Mouse (Mus musculus) MEL-GATA-1-ER (cell line): ENCODE data around the gene Plekhg3.
A peak's percentile ranks its signal among the peaks of the same experiment; 100 is the strongest.

Experiments
- DNase-seq: peaks from one replicate; pipeline ENCODE4 v3.0.0-alpha.2; 2012; ENCODE audit warnings: low read depth; ENCODE audit errors: extremely low read depth

Gene Plekhg3

GRCm38 (mm10) chr12:76527245-76527881 lies 3.3 kb upstream of the Plekhg3 start:
- DNase-seq = peak; percentile 19

GRCm38 (mm10) chr12:76528766-76529165 lies 1.9 kb upstream of the Plekhg3 start:
- no peak for DNase-seq

- peak; percentile 9 for DNase-seq
These were observed 1.6 kb downstream of the Plekhg3 start for GRCm38 (mm10) chr12:76531986-76532925.

GRCm38 (mm10) chr12:76532926-76533376 lies 2.3 kb downstream of the Plekhg3 start:
- peak; percentile 39 for DNase-seq

GRCm38 (mm10) chr12:76533377-76534222 lies 2.9 kb downstream of the Plekhg3 start:
- peak; percentile 13 for DNase-seq

GRCm38 (mm10) chr12:76534233-76534632 lies 3.5 kb downstream of the Plekhg3 start:
- DNase-seq = peak; percentile 39

GRCm38 (mm10) chr12:76534641-76535283 lies 4.1 kb downstream of the Plekhg3 start:
- no peak for DNase-seq

GRCm38 (mm10) chr12:76535471-76535900 lies 4.8 kb downstream of the Plekhg3 start:
- no peak for DNase-seq

- DNase-seq = no peak
These were observed 6.0 kb downstream of the Plekhg3 start for GRCm38 (mm10) chr12:76536591-76537153.

- DNase-seq = peak; percentile 85
These were observed 6.7 kb downstream of the Plekhg3 start for GRCm38 (mm10) chr12:76537434-76537833.

GRCm38 (mm10) chr12:76540169-76540568 lies 9.5 kb downstream of the Plekhg3 start:
- peak; percentile 24 for DNase-seq

- DNase-seq = no peak
These were observed 10.1 kb downstream of the Plekhg3 start for GRCm38 (mm10) chr12:76540701-76541221.

- DNase-seq = no peak
These were observed 10.8 kb downstream of the Plekhg3 start for GRCm38 (mm10) chr12:76541475-76541874.

GRCm38 (mm10) chr12:76541879-76542278 lies 11.2 kb downstream of the Plekhg3 start:
- no peak for DNase-seq

- no peak for DNase-seq
These were observed 15.2 kb downstream of the Plekhg3 start for GRCm38 (mm10) chr12:76545786-76546370.

- no peak for DNase-seq
These were observed 15.9 kb downstream of the Plekhg3 start for GRCm38 (mm10) chr12:76546383-76547276.

- DNase-seq = no peak
These were observed 16.9 kb downstream of the Plekhg3 start for GRCm38 (mm10) chr12:76547409-76548081.

- DNase-seq = no peak
These were observed 17.4 kb downstream of the Plekhg3 start for GRCm38 (mm10) chr12:76548082-76548423.
